30 mouse cellular contexts compared by ENCODE assay signal in genomic region chr12:105634374-105635067, GRCm38 (mm10). TPM values are rescaled to one million over a fixed set of nuclear protein-coding genes. Genes with fewer than 3 reads are reported as not detected.
"Had no signal": no experiment of that assay in that cellular context is flagged by ENCODE, and none has a peak within 500 bp of the region (broad histone marks: within the 10 kb centered on the region; RNA-seq: fewer than 3 reads in every experiment).

No protein-coding gene starts in this region.

- H3K27me3 ChIP-seq: heart, embryonic 13.5 days; heart, embryonic 15.5 days; hindbrain, embryonic 13.5 days; hindbrain, embryonic 15.5 days; limb, embryonic 13.5 days; limb, embryonic 15.5 days; liver, embryonic 12.5 days had no signal

- H3K4me1 ChIP-seq: heart, embryonic 15.5 days; hindbrain, embryonic 13.5 days; hindbrain, embryonic 15.5 days; limb, embryonic 13.5 days; limb, embryonic 15.5 days; liver, embryonic 12.5 days had no signal

- DNase-seq: gastrocnemius, postnatal 14 days; gastrocnemius, postnatal 36 days; heart, adult 11 months; heart, adult 2 months; heart, postnatal 14 days; heart, postnatal 36 days; kidney, adult 18-20 months; kidney, adult 8-10 months; kidney, postnatal 10 days; kidney, postnatal 25 days; kidney, postnatal 4 days; layer of hippocampus, adult 9-11 months; layer of hippocampus, postnatal 36 days; left cerebral cortex, postnatal 4 days had no signal

- H3K4me2 ChIP-seq: heart, embryonic 11.5 days; heart, embryonic 13.5 days; heart, embryonic 15.5 days; hindbrain, embryonic 13.5 days; hindbrain, embryonic 15.5 days; limb, embryonic 13.5 days; limb, embryonic 15.5 days; liver, embryonic 12.5 days had no signal

- H3K9me3 ChIP-seq: heart, embryonic 13.5 days; heart, embryonic 15.5 days; hindbrain, embryonic 13.5 days; hindbrain, embryonic 15.5 days; limb, embryonic 13.5 days; limb, embryonic 15.5 days; liver, embryonic 12.5 days had no signal

- H3K4me3 ChIP-seq: heart, adult 2 months; heart, embryonic 13.5 days; heart, embryonic 15.5 days; hindbrain, embryonic 13.5 days; hindbrain, embryonic 15.5 days; limb, embryonic 13.5 days; limb, embryonic 15.5 days; liver, embryonic 12.5 days had no signal

- ATAC-seq: hindbrain, postnatal 0 days; liver, embryonic 12.5 days had no signal

- H3K27ac ChIP-seq: heart, adult 2 months; heart, embryonic 13.5 days; heart, embryonic 15.5 days; hindbrain, embryonic 13.5 days; hindbrain, embryonic 15.5 days; hindbrain, postnatal 0 days; limb, embryonic 13.5 days; limb, embryonic 15.5 days; liver, embryonic 12.5 days; liver, embryonic 14.5 days had no signal

- H3K9ac ChIP-seq: heart, embryonic 13.5 days; heart, embryonic 15.5 days; hindbrain, embryonic 13.5 days; hindbrain, embryonic 15.5 days; limb, embryonic 13.5 days; limb, embryonic 15.5 days; liver, embryonic 12.5 days; liver, embryonic 14.5 days had no signal

RNA-seq across cellular contexts. Expression of gene Bdkrb1, which starts 31.6 kb away (rescaled TPM):
- polyA plus RNA-seq: heart, embryonic 11.5 days; heart, embryonic 13.5 days; heart, embryonic 15.5 days; heart, postnatal 0 days; hindbrain, embryonic 11.5 days; hindbrain, postnatal 0 days; kidney, embryonic 14.5 days; kidney, embryonic 16.5 days; limb, embryonic 11.5 days; limb, embryonic 13.5 days; limb, embryonic 15.5 days; liver, adult 2 months; liver, embryonic 12.5 days; liver, embryonic 14.5 days had no signal
